Mouse (Mus musculus) urinary bladder, postnatal 4 days (tissue): ENCODE results near the gene Katnal1.

ENCODE experiments used
- DNase-seq, 2 experiments: peaks; one replicate each; pipeline ENCODE4 v3.0.0; 2021 to 2022; ENCODE audit warnings: low spot score in 2 of 2

The Katnal1 gene

DNA sequence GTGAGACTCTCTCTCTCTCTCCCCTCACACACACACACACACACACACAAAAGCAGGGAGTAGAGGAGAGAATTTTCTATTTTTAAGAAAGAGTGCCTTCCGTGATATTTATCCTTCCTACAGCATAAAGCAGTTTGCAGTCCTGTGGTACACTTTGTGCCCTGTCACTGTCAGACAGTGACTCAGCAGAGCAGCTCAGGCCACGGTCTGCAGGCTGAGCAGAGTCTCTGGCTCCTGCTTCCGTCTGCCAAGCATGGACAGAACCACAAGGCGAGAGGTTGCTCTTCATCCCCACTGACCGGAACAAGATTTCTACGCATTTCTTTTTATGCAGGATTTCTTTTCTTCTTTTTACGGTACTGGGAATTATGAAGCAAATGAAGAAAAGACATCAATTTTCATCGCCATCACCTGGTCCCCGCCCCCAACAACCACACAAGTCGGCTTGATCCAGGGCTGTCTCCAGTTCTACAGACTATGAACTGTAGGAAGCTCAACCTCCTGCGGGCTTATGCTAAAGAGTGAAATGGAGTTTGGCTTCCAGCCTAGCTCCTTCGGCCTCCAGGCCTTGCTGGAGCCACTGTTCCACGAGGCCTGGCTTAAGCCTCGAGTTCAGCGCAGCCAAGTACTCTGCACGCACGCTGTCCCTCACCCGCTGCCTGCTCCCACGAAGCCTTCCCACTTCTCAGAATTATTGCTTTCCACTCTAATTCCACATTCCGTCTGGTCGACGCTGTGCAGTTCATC lies 25.4 kb upstream of the Katnal1 start:
- DNase-seq = no peak

- DNase-seq = peak in 1 of 2 experiments; percentile 64
Observed at GRCm38 (mm10) chr5:148953098-148953497, 24.0 kb upstream of the Katnal1 start.

GRCm38 (mm10) chr5:148952419-148952818 lies 23.3 kb upstream of the Katnal1 start:
- peak in 1 of 2 experiments; percentile 68 for DNase-seq

- DNase-seq = no peak
Observed at GRCm38 (mm10) chr5:148951360-148951759, 22.2 kb upstream of the Katnal1 start.

DNA sequence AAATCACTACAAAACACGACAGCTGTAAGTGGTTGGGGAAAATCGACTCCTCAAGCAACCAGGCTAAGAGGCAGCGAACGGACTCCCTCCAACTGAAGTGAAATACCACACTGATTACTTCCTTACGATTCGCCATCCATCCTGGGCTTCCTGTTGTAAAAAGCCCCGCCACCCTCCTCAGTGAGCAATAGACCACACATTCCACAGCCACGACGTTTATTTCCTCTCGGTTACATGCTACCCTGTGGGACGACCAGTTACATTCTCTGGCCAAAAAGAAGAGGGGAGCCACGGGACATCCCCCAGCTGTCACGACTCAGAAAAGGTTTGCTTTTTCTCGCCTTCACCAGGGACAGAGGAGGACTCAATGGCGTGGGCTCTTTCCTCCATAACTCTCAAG lies 20.9 kb upstream of the Katnal1 start:
- DNase-seq = no peak

DNA sequence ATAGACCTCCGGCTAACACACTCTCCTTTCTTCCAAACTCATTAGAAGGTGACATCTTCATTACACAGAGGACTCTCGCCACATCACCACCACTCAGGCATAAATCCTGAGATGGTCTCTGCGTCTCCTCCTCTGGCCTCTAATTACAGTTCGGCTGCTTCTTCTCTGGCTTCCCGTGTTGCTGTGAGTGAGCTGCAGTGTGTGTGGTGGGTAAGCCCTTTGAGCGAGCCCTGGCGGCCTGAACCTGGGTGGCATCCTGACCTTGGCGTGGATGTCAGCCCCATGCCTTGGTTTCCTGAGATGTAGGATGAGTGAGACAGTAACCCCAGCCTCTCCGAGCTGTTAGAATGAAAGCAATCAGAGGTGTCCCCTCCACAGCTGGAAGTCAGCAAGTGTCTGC lies 19.5 kb upstream of the Katnal1 start:
- DNase-seq = no peak

- DNase-seq = no peak
Observed at GRCm38 (mm10) chr5:148947412-148947811, 18.3 kb upstream of the Katnal1 start.

GRCm38 (mm10) chr5:148946787-148947186 lies 17.7 kb upstream of the Katnal1 start:
- DNase-seq = no peak

GRCm38 (mm10) chr5:148945735-148946134 lies 16.6 kb upstream of the Katnal1 start:
- DNase-seq = no peak

- no peak for DNase-seq
Observed at GRCm38 (mm10) chr5:148944024-148944423, 14.9 kb upstream of the Katnal1 start.

DNA sequence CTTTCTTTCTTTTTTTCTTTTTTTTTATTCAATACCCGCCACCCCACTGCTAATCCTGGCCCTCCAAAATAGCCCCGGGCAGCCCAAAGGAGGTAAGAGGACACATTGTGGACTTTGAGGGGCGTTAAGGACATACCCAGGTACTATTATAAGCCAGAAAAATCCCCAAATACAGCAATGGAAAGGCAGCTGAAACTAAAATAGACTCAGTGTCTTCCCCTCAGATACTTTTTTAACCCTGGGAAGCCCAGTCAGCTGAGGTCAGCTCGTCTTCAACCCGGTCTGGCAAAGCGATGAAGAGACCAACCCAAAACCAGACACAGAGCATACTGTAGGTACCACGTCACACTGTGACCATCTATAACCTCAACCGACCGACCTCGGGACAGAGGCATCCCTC lies 14.3 kb upstream of the Katnal1 start:
- DNase-seq = no peak

DNA sequence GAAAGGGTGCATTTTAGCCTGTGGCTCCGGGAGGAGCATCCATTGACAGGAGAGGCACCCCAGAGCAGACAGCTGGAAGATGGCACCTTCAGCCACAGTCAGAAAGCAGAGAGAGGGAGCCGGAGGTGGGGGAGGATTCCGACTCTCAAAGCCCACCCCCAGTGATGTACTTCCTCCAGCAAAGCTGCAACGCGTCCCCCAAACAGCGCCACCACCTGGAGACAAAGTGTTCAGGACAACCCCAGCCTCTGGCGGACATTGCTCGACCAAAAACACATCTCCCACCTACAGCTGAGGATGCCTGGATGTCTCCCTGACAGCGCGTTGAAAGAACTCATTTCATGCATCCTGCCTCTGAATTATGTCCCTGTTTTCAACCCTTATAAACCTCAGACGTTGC lies 13.8 kb upstream of the Katnal1 start:
- DNase-seq = no peak

GRCm38 (mm10) chr5:148942305-148942704 lies 13.2 kb upstream of the Katnal1 start:
- no peak for DNase-seq

- DNase-seq = no peak
Observed at GRCm38 (mm10) chr5:148941867-148942266, 12.7 kb upstream of the Katnal1 start.

DNA sequence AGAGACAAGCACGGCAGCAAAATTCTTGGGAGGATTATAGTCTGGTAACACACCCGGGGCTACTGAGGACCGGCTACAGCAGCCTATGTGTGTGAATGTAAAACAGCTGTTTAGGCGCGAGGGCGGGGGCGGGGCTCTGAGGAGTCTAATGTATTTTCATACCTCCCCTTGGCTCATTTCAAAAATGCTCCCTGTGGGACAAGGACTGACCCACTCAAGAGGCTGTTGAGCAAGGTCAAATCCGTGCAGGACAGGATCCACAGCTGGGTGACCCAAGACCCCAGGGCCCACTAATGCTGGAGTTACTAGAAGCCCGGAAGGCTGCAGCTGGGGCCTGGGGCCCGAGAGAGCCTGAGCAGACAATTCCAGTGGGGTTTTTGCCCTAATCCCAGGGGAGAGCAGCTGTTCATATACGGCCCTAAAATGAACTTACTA lies 10.8 kb upstream of the Katnal1 start:
- no peak for DNase-seq

DNA sequence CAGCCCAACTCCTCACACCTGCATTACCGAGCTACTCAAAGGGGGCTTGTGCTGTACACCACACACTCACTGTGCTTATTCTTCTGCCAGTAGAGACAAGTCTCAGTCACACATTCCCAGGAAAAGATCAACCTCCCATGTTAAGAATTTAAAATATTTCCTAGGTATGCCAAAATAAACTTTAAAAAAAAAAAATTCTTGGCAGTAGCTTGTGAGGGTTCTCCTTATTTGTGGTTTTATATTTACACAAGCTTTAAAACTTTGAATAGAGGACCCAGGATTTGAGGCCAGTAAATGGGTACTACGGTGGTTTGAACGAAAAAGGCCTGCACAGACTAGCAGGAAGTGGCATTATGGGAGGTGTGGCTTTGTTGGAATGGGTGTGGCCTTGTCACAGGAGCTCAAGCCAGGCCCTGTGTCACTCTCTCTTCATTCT lies 7.4 kb upstream of the Katnal1 start:
- DNase-seq = no peak

- no peak for DNase-seq
Observed at GRCm38 (mm10) chr5:148935871-148936270, 6.8 kb upstream of the Katnal1 start.

GRCm38 (mm10) chr5:148935071-148935821 lies 6.1 kb upstream of the Katnal1 start:
- no peak for DNase-seq

- no peak for DNase-seq
Observed at GRCm38 (mm10) chr5:148934457-148934856, 5.3 kb upstream of the Katnal1 start.

DNA sequence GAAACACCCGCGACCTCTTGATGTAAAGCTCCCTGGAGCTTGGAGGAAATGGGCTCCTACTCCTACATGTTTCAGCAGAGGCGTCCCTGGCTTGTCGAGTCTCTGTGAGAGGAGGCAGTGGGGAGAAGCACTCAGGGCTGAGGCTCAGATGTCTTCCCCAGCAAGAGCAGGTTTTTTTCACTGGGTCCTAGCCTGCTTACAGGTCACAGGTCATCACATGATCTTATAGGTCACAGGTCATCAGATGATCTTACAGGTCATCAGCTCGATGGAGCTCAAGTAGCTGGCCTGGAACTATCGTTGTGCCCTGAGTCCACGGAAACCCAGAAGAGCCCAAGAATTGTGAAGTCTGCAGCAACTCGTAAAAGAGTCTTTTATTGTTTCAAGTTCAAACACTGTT lies 4.6 kb upstream of the Katnal1 start:
- DNase-seq = no peak

DNA sequence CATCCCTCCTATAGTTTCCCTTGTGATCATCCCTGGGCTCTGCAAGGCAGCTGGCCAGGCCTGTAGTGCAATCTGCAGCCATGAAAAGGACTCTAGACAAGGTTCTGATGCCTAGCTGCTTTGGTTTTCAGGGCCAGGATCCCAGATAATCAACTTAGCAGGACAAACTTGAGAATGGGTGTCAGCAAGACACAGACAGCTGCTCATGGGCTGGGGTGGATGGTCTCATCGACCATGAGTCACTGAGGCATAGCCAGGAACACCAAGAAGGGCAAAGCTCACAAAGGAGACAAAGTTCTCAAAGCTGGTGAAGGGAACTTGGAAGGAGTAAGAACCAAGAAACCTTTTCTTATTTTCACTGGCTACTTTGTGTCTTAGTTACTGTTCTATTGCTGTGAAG lies 2.2 kb upstream of the Katnal1 start:
- DNase-seq = no peak

GRCm38 (mm10) chr5:148928382-148929115 lies 571 bp downstream of the Katnal1 start:
- DNase-seq = peak; percentile 91 to 92
